Mouse (Mus musculus): ENCODE measurements around the gene Gtf2h5.

DNA sequence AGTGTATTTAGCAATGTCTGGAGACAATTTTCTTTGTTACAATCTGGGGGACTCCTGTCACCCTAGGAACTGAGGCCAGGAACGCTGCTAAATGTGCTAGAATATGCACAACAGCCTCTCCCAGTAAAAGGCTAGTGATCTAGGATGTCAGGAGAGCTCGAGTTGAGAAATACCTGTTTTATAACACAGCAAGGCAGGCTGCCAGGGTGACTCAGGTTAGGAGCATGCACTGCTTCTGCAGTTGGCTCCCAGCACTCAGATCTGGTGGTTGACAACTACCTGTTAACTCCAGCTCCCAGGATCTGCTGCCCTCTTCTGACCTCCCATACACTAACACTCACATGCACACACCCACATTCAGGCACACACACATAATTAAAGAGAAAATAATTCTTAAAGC lies 13.6 kb upstream of the Gtf2h5 start:
- TF ChIP-seq TAL1 (IDR thresholded peaks at IDR 0.05; ENCODE audit: low read length) (no peak), GATA1 (IDR thresholded peaks at IDR 0.05; ENCODE audit: low read length) (no peak)

Measured in erythroblast, embryonic 14.5 days (primary cell).